Mouse (Mus musculus) testis, adult 2 months (tissue): ENCODE results near the gene Olfr545. TPM values are rescaled to one million over a fixed set of nuclear protein-coding genes. Genes with fewer than 3 reads are reported as not detected.

ENCODE experiments used
- H3K27ac ChIP-seq: fragments of 200-500 bp; 2 replicates; pipeline ENCODE4 v1.5.1; 2012; ENCODE audit warnings: low read depth, low read length; ENCODE audit not compliant: control insufficient read depth, insufficient read depth
- H3K27me3 ChIP-seq: fragments of 200-500 bp; 2 replicates; pipeline ENCODE4 v1.6.1; 2012; ENCODE audit warnings: mild to moderate bottlenecking, low read length, moderate library complexity; ENCODE audit not compliant: control insufficient read depth, insufficient read depth
- H3K36me3 ChIP-seq: fragments of 200-500 bp; 2 replicates; pipeline ENCODE4 v1.6.1; 2012; ENCODE audit warnings: mild to moderate bottlenecking, low read length; ENCODE audit not compliant: control insufficient read depth, insufficient read depth
- H3K4me1 ChIP-seq: fragments of 200-500 bp; 2 replicates; pipeline ENCODE4 v1.6.1; 2012; ENCODE audit warnings: low read length; ENCODE audit not compliant: control insufficient read depth, insufficient read depth
- H3K4me3 ChIP-seq: fragments of 200-500 bp; 2 replicates; pipeline ENCODE4 v1.5.1; 2012; ENCODE audit warnings: low read depth, mild to moderate bottlenecking, low read length, moderate library complexity, mixed read lengths; ENCODE audit not compliant: control insufficient read depth
- CTCF ChIP-seq: fragments of 200-500 bp; IDR thresholded peaks from 2 replicates; pipeline ENCODE4 v1.5.1; 2012; ENCODE audit warnings: low read depth, mild to moderate bottlenecking, inconsistent platforms, low read length, moderate library complexity; ENCODE audit not compliant: control insufficient read depth, insufficient read depth, insufficient replicate concordance
- POLR2A ChIP-seq: fragments of 200-500 bp; IDR thresholded peaks from 2 replicates; pipeline ENCODE4 v1.6.1; 2012; ENCODE audit warnings: low read depth, mild to moderate bottlenecking, inconsistent platforms, low read length, moderate library complexity; ENCODE audit not compliant: control insufficient read depth
- polyA plus RNA-seq: library from polyadenylated mRNA; depleted of rRNA; stranded (reverse); fragments of >200 nt; gene quantifications from 2 replicates; pipeline ENCODE4 v1.2.3, GENCODE M21; 2012; rRNA removed

Olfr545 gene
- polyA plus RNA-seq, 1 experiment, result not detected

DNA sequence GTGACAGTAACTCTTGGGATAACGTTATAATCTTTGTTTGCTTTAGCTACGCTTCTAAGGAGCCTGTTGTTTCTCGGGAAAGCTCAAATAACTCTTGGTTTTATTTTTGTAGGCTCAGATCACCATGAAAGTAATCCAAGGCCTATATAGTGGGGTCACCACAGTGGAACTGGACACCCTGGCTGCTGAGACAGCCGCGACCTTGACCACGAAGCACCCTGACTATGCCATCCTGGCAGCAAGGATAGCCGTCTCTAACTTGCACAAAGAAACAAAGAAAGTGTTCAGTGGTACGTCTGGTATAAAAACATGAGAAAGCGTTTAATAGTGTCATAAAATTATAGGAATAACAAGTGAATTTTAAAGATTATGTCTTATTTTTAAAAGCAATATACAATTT lies 52.9 kb downstream of the Olfr545 start:
- H3K27me3 ChIP-seq, result no peaks in the 10 kb centered on the region
- H3K36me3 ChIP-seq, result peaks cover 1% of the 10 kb centered on the region; the same call in 1 of the 2 replicates
- no peak overlapping the region for H3K4me3 ChIP-seq
- no peak overlapping the region for H3K27ac ChIP-seq
- H3K4me1 ChIP-seq, result peaks cover 2% of the 10 kb centered on the region; the same call in 1 of the 2 replicates
- TF ChIP-seq POLR2A, result no peak
- TF ChIP-seq CTCF, result no peak

- Histone ChIP-seq H3K27me3 (no peaks in the 10 kb centered on the region), H3K4me1 (peaks cover 2% of the 10 kb centered on the region; the same call in 1 of the 2 replicates), H3K36me3 (peaks cover 1% of the 10 kb centered on the region; the same call in 1 of the 2 replicates), H3K4me3 (no peak overlapping the region), H3K27ac (no peak overlapping the region)
- no peak for TF ChIP-seq CTCF
- no peak for TF ChIP-seq POLR2A
These were observed 55.1 kb downstream of the Olfr545 start for GRCm38 (mm10) chr7:102444301-102444700.

DNA sequence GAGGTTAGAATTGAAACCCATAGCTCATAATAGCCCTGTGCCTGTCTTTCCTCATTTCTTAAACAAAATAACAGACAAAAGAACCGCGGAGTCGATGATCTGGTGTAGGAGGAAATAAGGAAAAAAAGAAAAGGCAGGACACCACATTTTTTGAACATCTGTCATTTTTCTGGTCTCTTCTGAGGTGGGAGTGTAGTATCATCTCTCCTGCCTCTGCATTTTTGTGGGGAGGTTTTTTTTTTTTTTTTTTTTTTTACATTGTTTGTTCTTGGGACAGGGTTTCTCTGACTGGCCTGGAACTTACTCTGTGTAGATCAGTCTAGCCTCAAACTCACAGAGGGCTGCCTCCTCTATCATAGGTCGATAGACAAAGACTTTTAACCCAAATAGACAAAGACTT lies 56.9 kb downstream of the Olfr545 start:
- Histone ChIP-seq H3K4me3 (peak overlapping the region; percentile 92), H3K36me3 (no peaks in the 10 kb centered on the region; the same call in 1 of the 2 replicates), H3K27ac (peak overlapping the region; percentile 76; the same call in 1 of the 2 replicates), H3K27me3 (no peaks in the 10 kb centered on the region), H3K4me1 (peaks cover 2% of the 10 kb centered on the region; the same call in 1 of the 2 replicates)
- TF ChIP-seq POLR2A, result no peak
- TF ChIP-seq CTCF, result no peak

GRCm38 (mm10) chr7:102441657-102442391 lies 57.5 kb downstream of the Olfr545 start, which contains the start of gene Rrm1:
Rrm1 (plus strand) TSS chr7:102441695.
- H3K27me3 ChIP-seq, result no peaks in the 10 kb centered on the region
- H3K36me3 ChIP-seq, result no peaks in the 10 kb centered on the region
- peaks cover 2% of the 10 kb centered on the region; the same call in 1 of the 2 replicates for H3K4me1 ChIP-seq
- peak within 1 kb of the TSS; percentile 80 for H3K27ac ChIP-seq
- H3K4me3 ChIP-seq, result peak within 1 kb of the TSS; percentile 92
- TF ChIP-seq CTCF, result peak; percentile 7; the same call in 1 of the 2 replicates
- peak; percentile 94 for TF ChIP-seq POLR2A

Other genes starting within 250 kb of the Olfr545 start
- 11.2 and 13.2 TPM in 2 replicates for gene Rhog, start 243.5 kb downstream of the Olfr545 start, polyA plus RNA-seq
- 127 and 130 TPM in 2 replicates for gene Stim1, start 231.8 kb downstream of the Olfr545 start, polyA plus RNA-seq
- 18.8 and 27.6 TPM in 2 replicates for gene Rrm1, start 57.9 kb downstream of the Olfr545 start, polyA plus RNA-seq
- gene Olfr543, start 17.9 kb downstream of the Olfr545 start, polyA plus RNA-seq, result 0.12 TPM in 1 of 2 replicates, not detected in the other
- gene Olfr544, start 11.3 kb downstream of the Olfr545 start, polyA plus RNA-seq, result not detected in 2 replicates
- gene Olfr547, start 35.2 kb upstream of the Olfr545 start, polyA plus RNA-seq, result not detected in 2 replicates
- gene Olfr548-ps1, start 41.3 kb upstream of the Olfr545 start, polyA plus RNA-seq, result not detected in 2 replicates
- gene Olfr549, start 50.3 kb upstream of the Olfr545 start, polyA plus RNA-seq, result not detected in 2 replicates
- gene Trim21, start 65.9 kb upstream of the Olfr545 start, polyA plus RNA-seq, result 0.54 and 0.59 TPM in 2 replicates
- gene Olfr550, start 71.9 kb upstream of the Olfr545 start, polyA plus RNA-seq, result not detected in 2 replicates
- not detected in 2 replicates for gene Olfr551, start 92.3 kb upstream of the Olfr545 start, polyA plus RNA-seq
- not detected in 2 replicates for gene Olfr552, start 98.2 kb upstream of the Olfr545 start, polyA plus RNA-seq
- not detected in 2 replicates for gene Olfr553, start 118.6 kb upstream of the Olfr545 start, polyA plus RNA-seq
- gene Olfr554, start 138.9 kb upstream of the Olfr545 start, polyA plus RNA-seq, result 0.14 and 0.26 TPM in 2 replicates
- gene Olfr555, start 159.2 kb upstream of the Olfr545 start, polyA plus RNA-seq, result not detected in 2 replicates
- gene Olfr556, start 165.3 kb upstream of the Olfr545 start, polyA plus RNA-seq, result not detected in 2 replicates
- gene Trim68, start 187.8 kb upstream of the Olfr545 start, polyA plus RNA-seq, result 6.0 and 8.3 TPM in 2 replicates
- gene Olfr557, start 196.3 kb upstream of the Olfr545 start, polyA plus RNA-seq, result 0.10 TPM in 1 of 2 replicates, not detected in the other
- gene Olfr558, start 202.6 kb upstream of the Olfr545 start, polyA plus RNA-seq, result 0.19 and 0.25 TPM in 2 replicates
- 0.25 and 0.47 TPM in 2 replicates for gene Olfr33, start 219.5 kb upstream of the Olfr545 start, polyA plus RNA-seq
- gene Olfr559, start 227.9 kb upstream of the Olfr545 start, polyA plus RNA-seq, result not detected in 2 replicates